Mouse (Mus musculus) monocyte, adult 5-6 weeks (primary cell): Measurements from ENCODE around the gene Tgfa. TPM values are rescaled to one million over a fixed set of nuclear protein-coding genes. Genes with fewer than 3 reads are reported as not detected.

Experiments
- ATAC-seq: fragments of 153-309, 156-312 bp; replicated peaks from 2 replicates; pipeline ENCODE4 v1.8.0; 2017; ENCODE audit warnings: mild to moderate bottlenecking; ENCODE audit not compliant: low TSS enrichment, insufficient number of reproducible peaks, severe bottlenecking, poor library complexity, low FRiP score
- total RNA-seq: library from RNA; stranded (forward); fragments of 200-1000, 200-491, 200-594 nt; gene quantifications from 3 replicates; pipeline ENCODE4 v1.2.3, GENCODE M21; 2017

The Tgfa gene
- total RNA-seq, 1 experiment from 2014 or later = not detected

DNA sequence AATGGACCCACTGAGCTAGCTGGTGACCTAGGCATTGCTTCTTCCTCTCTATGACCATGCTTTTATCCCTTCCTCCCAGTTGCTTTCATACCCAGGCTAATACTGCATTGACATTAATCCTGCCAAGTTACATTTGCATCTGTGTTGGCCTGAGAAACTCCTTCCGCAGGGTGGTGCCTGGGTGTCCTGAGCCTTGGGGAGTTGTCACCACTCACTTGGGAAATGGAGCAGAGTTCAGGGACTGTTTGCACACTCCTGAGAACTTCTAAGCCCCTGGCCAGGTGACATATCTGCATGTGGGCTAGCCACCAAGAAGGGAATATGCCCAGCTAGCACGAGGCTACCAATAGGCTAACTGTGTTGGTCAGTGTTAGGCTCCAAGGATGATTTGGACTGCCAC is 23.0 kb downstream of the Tgfa start:
- ATAC-seq = no peak

DNA sequence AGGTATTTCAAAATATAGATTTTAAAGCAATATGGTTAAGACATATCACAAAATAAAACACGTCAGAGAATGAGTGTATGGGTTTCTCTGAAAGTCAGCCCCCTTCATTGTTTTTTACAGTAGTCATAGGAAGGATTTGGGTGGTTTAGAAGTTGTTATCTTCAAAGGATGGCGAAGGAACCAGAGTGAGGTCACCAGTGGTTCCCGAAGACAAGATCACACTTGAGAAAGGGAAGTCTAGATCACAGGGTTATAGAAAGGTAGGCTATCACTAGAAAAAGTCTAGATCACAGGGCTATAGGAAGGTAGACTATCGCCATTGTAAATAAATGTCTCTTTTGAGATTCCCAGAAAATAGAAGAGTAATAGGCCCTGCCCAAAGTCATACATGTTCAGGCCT is 23.7 kb downstream of the Tgfa start:
- no peak for ATAC-seq

DNA sequence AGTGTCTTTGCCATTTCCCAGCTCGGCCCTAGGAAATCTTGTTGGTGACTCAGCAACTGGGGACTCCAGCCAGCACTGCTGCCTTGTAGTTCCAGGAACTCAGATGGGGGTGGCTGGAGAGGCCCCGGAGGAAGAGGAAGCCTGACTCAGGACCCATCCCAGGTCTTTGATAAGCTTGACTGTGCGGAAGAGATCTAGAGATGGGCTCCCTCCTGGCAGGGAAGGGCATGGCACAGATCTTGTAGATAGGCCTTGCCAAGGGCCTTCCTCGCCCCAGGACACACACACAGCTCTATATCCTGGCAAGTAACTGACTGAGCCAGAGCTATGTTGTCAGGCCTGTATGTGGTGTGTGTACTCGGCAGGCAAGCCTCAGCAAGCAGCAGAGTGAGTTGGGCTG is 24.5 kb downstream of the Tgfa start:
- no peak for ATAC-seq

DNA sequence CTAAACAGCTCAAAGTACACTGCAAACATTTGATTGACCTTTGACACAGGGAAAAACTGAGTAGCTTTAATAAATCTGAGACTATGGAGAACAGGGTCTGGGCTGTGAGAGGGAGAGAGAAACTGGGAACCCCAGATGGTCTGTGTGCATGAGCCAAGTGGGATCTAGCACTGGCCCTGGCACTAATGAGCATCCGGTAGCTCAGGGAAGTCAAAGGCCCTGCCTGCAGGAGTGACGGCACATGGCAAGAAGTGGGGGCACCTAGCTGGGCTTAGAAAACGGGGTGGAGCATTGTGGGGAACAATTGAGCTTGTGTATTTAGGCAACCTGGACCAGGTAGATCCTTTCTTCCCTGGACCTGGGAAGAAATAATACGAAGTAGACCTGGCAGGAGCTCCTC is 25.1 kb downstream of the Tgfa start:
- no peak for ATAC-seq

DNA sequence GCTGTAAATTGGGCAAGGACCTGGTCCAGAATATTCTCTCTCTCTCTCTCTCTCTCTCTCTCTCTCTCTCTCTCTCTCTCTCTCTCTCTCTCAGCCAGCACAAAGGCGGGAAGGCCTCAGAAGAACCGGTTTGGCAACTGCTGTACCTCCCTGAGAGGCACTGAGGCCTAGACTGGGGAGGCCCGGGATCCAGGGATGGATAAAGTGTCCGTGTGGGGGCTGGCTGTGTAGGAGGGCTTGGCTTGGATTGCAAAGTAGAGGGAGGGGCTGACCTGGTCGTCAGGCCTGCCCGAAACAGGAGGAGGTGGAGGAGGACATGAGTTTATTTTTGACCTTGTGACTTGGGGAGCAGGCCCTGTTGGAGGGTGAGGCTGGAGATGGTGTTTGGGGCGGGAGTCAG is 27.4 kb downstream of the Tgfa start:
- no peak for ATAC-seq

DNA sequence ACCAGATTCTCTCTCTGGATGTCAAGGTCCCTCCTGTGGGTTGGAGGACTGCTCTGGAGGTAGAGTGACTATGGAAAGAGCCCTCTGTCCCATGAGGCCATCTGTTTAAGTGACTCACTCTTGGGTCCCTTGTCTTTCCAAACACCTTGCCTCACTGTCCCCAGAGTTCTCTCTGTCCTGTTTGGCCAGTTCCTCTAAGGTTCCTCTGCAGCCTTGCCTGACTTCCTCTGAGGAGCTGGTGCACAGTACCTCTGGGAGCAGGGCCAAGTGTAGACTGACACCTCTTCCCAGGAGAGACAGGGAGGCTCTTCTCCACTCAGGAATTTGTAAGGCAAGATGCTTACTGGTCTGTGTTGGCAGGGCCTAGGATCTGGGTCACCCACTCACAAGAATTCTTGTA is 30.6 kb downstream of the Tgfa start:
- ATAC-seq = no peak

DNA sequence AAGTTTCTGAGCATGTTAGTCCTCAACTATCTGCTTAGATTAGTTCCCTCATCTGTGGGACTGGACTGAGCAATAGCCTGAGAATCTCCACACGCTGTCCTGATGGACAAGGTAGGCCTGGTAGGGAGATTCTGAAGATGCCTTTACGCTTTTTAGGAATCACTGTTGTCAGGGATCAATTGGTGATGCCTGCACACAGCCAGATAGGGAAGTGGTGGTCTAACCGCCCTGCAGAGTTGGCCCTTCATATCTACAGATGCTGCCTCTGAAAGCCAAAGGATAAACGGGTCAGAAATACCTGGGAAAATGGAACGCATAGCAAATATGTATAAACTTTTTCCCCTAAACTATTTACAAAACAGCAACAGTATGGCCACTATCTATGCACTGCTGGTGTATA is 37.3 kb downstream of the Tgfa start:
- ATAC-seq = no peak

DNA sequence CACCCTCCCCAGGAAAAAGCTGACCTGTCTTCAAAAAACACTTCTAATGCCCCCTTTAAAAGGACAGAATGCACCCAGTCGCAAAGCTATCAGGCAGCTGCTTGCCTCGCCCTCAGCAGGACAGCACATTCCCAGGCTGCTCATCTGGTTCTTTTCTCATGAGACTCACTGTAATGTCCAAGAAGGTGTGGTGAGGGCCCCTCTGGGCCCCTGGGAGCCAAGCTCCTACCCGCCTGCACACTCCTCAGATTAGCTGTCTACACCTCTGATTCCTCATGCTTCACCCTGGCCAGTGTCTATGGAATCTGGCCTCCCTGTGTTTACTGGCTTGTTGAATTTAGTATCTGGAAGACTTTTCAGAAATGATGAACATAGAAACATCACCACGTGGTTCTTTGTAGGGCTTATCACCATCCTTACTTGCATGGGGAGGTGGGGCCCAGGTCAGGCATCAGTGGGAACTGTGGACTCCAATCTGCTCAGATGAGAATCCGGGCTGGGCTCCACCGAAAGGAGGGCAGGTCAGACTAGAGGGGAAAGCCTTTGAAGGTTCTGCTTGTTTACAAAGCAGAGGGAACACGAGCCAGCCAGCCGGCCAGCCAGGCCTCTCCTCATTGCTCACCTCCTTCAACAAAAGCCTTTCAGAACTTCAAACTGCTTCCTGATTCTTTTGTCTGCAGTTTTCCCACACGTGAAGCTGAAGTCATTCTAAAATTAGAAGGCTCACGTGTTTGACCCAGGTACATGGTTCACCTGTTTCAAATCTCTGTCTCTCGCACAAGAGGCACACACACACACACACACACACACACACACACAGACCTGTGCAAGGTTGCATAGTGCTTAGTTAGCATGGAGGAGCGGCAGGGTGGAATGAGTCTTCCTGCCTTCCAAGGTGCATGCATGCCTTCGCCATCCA is 38.7 kb downstream of the Tgfa start:
- ATAC-seq = no peak

DNA sequence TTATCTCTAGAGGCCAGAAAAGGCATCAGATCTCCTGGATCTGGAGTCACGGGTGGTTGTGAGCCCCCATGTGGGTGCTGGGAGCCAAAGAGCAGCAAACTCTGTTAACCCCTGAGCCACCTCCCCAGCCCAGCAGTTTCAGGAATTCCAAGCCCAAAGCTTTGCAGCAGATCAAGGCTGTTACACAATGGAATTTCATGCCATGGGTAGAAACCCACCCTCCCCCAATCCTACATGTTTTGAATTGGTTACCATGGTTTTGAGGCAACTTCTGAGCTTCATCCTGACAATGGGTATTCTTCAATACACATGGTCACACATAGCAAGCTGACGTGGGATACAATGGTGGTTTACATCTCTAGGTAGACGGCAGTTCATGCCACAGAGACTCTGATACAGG is 49.8 kb downstream of the Tgfa start:
- ATAC-seq = no peak

DNA sequence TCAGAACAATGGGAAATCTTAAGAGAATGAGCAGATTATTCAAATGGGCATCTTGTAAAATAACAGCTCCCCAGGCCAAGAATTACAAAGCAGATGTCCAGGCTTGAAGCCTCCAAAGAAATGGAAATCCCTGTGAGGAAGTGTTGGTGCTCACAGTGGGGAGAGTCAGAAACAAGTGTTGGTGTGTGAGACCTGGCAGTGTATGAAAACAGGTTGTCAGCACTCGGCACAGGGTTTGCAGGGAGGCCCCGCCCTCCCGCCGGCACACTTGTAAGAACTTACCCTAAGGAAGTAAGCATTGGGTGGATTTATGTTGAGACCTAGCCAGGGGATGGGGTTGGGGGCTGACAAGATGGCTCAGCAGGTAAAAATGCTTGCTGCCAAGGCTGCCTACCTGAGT is 50.9 kb downstream of the Tgfa start:
- no peak for ATAC-seq

DNA sequence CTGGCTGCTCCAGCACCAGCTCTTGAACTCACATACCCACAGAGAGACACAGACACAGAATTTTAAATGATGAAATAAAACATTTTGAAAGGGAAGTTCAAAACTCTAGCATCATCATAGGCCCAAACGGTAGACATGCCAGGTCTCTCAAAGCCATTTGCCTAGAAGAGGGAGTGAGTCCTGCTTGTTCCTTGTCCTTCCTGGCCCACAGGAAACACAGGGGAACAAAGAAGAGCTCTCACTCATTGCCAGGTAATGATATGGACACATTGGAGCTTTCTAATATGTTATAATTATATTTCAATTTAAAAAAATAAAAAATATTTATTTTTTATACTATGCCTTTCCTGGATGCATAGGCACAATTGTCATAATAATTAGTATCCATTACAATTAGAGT is 53.5 kb downstream of the Tgfa start:
- ATAC-seq = no peak

DNA sequence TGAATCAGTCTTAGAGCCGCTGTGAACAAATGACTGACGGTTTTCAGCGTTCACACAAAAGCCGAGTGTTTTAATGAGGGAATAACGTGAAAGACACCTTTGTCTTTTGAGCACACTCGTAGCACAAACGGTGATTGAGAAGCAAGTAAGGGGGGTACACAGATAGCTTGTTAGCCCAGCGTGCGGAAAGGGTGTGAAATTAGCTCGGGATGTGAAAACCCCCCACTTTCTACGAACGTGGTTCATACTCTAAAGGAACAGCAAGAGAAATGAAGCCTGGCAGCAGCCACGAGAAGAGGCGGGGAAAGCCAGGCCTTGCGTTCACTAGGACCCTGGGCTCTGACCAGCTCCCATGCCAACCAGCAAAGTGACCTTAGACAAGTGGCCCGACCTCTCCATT is 54.0 kb downstream of the Tgfa start:
- ATAC-seq = no peak

DNA sequence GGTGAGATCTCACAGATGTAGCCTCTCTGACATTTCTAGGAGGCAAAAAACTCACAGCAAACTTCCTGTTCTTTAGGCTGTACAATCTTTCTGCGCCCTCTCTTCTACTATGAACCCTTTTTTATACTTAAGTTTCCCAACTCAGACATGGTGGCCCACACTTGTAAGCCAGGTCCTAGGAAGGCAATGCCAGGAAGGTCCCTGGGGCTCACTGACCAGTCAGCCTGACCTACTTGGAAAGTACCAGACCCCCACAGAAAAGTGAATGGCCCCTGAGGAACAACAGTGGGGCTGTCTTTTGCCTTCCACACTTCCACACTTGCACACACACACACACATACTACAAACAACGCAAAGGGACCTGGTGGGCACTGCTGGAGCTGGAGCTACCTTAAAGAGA is 55.2 kb downstream of the Tgfa start:
- no peak for ATAC-seq

DNA sequence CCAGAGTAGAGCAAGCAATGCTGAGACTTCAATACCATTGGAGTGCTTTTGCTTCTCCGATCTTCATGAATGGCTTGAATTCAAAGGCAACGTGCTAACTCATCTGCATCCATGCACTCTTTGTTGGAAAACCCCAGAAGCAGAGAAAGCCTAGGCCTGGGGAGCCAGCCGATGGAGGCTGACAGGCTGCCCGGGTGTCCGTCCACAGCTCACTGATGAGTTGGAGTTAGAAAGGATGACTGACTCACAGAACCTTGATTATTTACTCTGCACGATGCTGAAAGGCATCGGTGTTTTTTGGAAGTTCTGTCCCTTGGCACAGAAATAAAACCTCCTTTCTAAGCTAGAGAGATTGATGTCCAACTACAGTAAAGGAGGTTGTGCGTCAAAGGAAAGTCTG is 55.8 kb downstream of the Tgfa start:
- ATAC-seq = no peak

DNA sequence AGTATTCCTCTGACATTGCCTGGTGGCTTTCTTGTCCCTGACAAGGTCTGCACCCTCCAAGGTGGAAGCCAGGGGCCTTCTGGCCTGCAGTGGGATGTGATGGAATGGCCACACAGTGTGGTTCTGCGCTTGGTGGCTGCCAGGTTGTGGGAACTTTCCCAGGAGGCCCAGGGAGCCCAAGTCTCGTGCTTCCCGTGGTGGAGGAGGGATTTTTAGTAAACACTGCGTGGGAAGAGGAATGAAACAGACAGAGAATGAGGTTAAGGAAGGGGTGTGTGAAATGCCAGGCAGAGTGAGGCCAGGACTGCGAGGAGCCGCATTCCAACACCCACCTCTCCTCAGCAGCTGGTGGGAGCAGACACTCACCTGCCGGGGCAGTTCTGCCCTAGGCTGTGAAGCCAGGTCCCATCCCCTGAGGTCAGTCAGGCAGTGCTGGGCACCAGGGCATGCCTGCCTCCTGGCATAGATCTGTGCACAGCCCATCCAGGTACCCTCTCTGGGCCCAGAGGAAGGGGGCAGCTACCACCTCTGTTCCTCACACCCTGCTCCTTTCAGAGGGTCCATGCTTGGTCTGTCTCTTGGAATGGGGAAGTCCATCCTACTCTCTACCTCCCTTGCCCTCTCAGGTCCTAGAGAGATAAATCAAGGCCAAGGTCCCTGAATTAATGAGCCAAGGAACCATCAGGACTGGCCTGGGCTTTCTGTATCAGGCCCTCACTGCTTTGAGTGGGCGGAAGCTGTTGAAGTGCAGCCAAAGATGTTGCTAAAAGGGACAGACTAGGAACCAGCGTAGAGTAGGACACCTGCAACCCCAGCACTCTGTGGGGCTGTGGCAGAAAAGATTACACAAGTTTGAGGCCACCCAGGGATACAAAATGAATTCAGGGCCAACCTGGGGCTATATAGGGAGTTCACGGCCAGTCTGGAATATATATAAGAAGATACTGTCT is 57.4 kb downstream of the Tgfa start:
- ATAC-seq = 0 out of 2 replicates have a peak, but pooled peaks have one; percentile 27

DNA sequence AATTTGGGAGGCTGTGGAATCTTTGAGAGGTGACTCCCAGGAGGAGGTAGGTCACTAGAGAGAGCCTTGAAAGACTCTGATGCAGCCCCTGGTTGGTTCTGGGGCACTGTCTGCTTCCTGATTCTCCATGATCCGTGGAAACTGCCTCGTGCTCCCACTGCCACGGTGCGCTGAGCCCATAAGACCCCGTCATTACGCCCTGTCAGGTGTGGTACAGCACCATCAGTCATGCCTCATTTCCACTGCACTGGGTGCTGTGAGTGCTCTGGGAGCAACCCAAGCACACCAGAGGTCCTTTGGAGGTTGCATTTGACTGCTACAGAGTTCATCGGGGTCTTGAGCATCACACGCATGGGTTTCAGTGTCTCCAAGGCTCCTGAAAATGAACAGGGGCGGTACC is 60.9 kb downstream of the Tgfa start:
- no peak for ATAC-seq

DNA sequence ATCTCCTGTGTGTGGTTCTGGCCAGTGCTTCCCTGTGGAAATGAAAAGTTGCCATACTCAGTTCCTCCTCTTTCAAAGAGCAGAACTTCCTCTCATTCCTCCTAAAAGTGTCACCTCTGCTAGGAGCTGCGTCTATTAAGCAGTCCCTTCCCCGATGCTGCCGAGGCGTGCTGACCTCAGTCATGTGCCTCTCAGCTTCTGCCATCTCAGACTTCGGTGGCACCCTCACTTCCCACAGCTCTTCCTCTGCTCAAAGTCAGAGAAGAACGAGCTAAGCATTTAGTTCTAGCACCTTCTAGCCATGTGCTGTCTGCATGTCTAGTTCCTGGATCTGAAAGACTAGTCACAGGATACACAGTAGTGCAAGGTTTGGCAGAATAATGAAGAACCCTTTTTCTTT is 64.2 kb downstream of the Tgfa start:
- ATAC-seq = no peak

DNA sequence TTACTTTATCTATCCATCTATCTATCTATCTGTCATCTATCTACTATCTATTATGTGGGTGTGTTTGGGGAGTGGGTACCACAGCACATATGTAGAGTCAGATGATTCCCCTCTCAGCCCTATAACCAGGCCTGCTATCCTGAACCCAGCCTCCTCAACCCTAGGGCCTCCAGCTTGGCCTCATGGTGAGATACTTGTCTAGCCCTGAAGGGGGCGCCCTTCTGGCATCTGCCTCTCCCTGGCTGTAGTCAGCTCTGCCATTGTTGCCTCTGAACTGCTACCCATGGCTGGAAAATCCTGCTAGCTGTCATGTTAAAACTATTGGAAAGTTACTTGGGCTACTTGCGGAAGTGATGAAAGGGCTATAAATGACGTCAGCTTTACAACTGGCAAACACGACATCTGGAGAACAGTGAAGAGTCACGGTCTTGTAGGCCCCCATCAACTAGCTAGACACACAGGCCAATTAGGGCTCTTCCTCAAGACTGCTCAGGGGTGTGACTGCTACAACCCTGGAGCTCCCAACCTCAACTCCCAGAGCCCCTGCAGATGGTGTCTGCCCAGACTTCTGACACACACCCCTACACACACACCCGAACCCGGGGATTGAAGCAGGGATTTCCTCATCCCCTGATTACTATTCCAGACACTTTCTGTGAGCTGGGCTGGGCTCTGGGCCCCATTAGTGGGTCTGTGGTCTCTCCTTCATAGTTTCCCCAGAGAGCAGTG is 65.5 kb downstream of the Tgfa start:
- ATAC-seq = no peak

DNA sequence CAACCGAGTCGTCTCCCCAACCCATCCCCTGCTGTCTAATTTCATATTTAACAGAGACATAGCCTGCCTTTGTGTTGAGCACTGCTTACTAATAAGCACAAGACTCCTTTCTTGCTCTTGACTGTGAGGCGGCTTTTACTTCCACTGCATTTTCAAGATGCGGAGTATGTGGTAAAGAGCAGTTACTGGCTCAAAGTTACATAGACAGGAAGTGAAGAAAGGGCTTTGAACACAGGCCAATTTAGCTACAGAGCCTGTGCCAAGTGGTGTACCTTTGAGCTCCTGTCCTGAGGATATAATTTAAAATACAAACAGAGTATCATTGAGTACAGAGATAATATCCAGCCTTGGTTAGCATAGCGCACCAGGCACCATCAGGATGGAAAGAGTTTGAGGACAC is 71.8 kb downstream of the Tgfa start:
- no peak for ATAC-seq
